ENCODE assay signal across 20 mouse cellular contexts in genomic region chr11:117228139-117228538, GRCm38 (mm10). TPM values are rescaled to one million over a fixed set of nuclear protein-coding genes. Genes with fewer than 3 reads are reported as not detected.
DNase-seq lines count a peak whose midpoint lies in the region; ATAC-seq and TF ChIP-seq lines count a peak whose summit lies in the region.
"Had no signal": no experiment of that assay in that cellular context is flagged by ENCODE, and none has a peak within 500 bp of the region (broad histone marks: within the 10 kb centered on the region; RNA-seq: fewer than 3 reads in every experiment).

No protein-coding gene starts in this region.

- no peak for DNase-seq in lung, postnatal 36 days
- DNase-seq in NIH3T3 (ENCODE audit: low read depth), result peak; percentile 77
- DNase-seq in embryonic facial prominence, embryonic 14.5 days (ENCODE audit: low spot score), result peak; percentile 27
- DNase-seq in cerebellum, adult 11 months, result no peak
- no peak for DNase-seq in midbrain, embryonic 14.5 days
- DNase-seq: cerebellum, adult 9-11 months; heart, adult 18-20 months; heart, postnatal 36 days; kidney, adult 2 months; kidney, postnatal 25 days; retina, postnatal 1 day; thymus, postnatal 36 days had no signal

- H3K27me3 ChIP-seq in lung, embryonic 16.5 days (ENCODE audit: control insufficient read depth, insufficient read depth, low read depth, low read length), result no peaks in the 10 kb centered on the region
- H3K27me3 ChIP-seq in embryonic facial prominence, embryonic 14.5 days (replicated peaks; ENCODE audit: control insufficient read depth, insufficient read depth, low read length), result no peaks in the 10 kb centered on the region
- H3K27me3 ChIP-seq in myocyte (ENCODE audit: control insufficient read depth, insufficient read depth, insufficient read length), result no peaks in the 10 kb centered on the region
- no peaks in the 10 kb centered on the region for H3K27me3 ChIP-seq in neural tube, embryonic 15.5 days (replicated peaks)
- H3K27me3 ChIP-seq in midbrain, embryonic 14.5 days (ENCODE audit: control insufficient read depth, insufficient read depth, low read length), result no peaks in the 10 kb centered on the region

- no peak overlapping the region for H3ac ChIP-seq in myocyte (ENCODE audit: control insufficient read depth, insufficient read length)

- H3K36me3 ChIP-seq in lung, embryonic 16.5 days (ENCODE audit: control insufficient read depth, insufficient read depth, low read length), result no peaks in the 10 kb centered on the region
- no peaks in the 10 kb centered on the region for H3K36me3 ChIP-seq in embryonic facial prominence, embryonic 14.5 days (ENCODE audit: control insufficient read depth, insufficient read depth, low read length)
- H3K36me3 ChIP-seq in myocyte (ENCODE audit: control insufficient read depth, insufficient read depth), result no peaks in the 10 kb centered on the region
- H3K36me3 ChIP-seq in neural tube, embryonic 15.5 days, result no peaks in the 10 kb centered on the region
- H3K36me3 ChIP-seq in midbrain, embryonic 14.5 days (ENCODE audit: control insufficient read depth, insufficient read depth, low read length), result no peaks in the 10 kb centered on the region
- H3K36me3 ChIP-seq: G1E had no signal

- no peaks in the 10 kb centered on the region for H3K9me3 ChIP-seq in lung, embryonic 16.5 days (ENCODE audit: control insufficient read depth, low read length)
- H3K9me3 ChIP-seq in embryonic facial prominence, embryonic 14.5 days (ENCODE audit: control insufficient read depth, low read length), result no peaks in the 10 kb centered on the region
- H3K9me3 ChIP-seq in neural tube, embryonic 15.5 days (replicated peaks), result no peaks in the 10 kb centered on the region
- H3K9me3 ChIP-seq in midbrain, embryonic 14.5 days (ENCODE audit: control insufficient read depth, low read length), result no peaks in the 10 kb centered on the region
- H3K9me3 ChIP-seq: G1E had no signal

- H3K4me3 ChIP-seq in lung, embryonic 16.5 days (ENCODE audit: low read length), result no peak overlapping the region
- H3K4me3 ChIP-seq in embryonic facial prominence, embryonic 14.5 days (ENCODE audit: low read depth, low read length), result no peak overlapping the region
- H3K4me3 ChIP-seq in myocyte, result no peak overlapping the region
- no peak overlapping the region for H3K4me3 ChIP-seq in neural tube, embryonic 15.5 days (replicated peaks)
- no peak overlapping the region for H3K4me3 ChIP-seq in midbrain, embryonic 14.5 days (replicated peaks; ENCODE audit: low read depth, low read length)

- H3K4me2 ChIP-seq in lung, embryonic 16.5 days (ENCODE audit: low read depth, low read length), result no peak overlapping the region
- no peak overlapping the region for H3K4me2 ChIP-seq in embryonic facial prominence, embryonic 14.5 days (ENCODE audit: low read depth, low read length)
- peak overlapping the region; percentile 75 for H3K4me2 ChIP-seq in myocyte (ENCODE audit: low read depth)
- H3K4me2 ChIP-seq in neural tube, embryonic 15.5 days, result no peak overlapping the region
- H3K4me2 ChIP-seq in midbrain, embryonic 14.5 days (ENCODE audit: low read length), result no peak overlapping the region

- 51% methylated on average over 10 of the region's 10 CpGs for WGBS in lung, embryonic 16.5 days
- WGBS in embryonic facial prominence, embryonic 14.5 days, result 32% methylated on average over 9 of the region's 10 CpGs
- 67% methylated on average over 10 of the region's 10 CpGs for WGBS in neural tube, embryonic 15.5 days
- WGBS in midbrain, embryonic 14.5 days, result 62% methylated on average over 10 of the region's 10 CpGs

- no peak for TF ChIP-seq POLR2A in myocyte (IDR thresholded peaks at IDR 0.05; ENCODE audit: insufficient read length, low read depth)

- ATAC-seq in lung, embryonic 16.5 days (ENCODE audit: low read depth), result no peak
- ATAC-seq in embryonic facial prominence, embryonic 14.5 days (ENCODE audit: low read depth), result no peak
- no peak for ATAC-seq in neural tube, embryonic 15.5 days (ENCODE audit: low FRiP score)
- no peak for ATAC-seq in midbrain, embryonic 14.5 days (ENCODE audit: low FRiP score, low TSS enrichment)
- ATAC-seq: hindbrain, embryonic 16.5 days; lung, postnatal 0 days; midbrain, embryonic 16.5 days had no signal

- peaks cover 33% of the 10 kb centered on the region for H3K4me1 ChIP-seq in lung, embryonic 16.5 days (replicated peaks; ENCODE audit: control insufficient read depth, insufficient read depth, low read length)
- H3K4me1 ChIP-seq in embryonic facial prominence, embryonic 14.5 days (ENCODE audit: control insufficient read depth, insufficient read depth, low read length), result peaks cover 14% of the 10 kb centered on the region
- H3K4me1 ChIP-seq in neural tube, embryonic 15.5 days, result peaks cover 10% of the 10 kb centered on the region; the same call in 1 of the 2 replicates
- no peaks in the 10 kb centered on the region for H3K4me1 ChIP-seq in midbrain, embryonic 14.5 days (ENCODE audit: control insufficient read depth, insufficient read depth, low read length)

- H3K27ac ChIP-seq in lung, embryonic 16.5 days (ENCODE audit: low read length), result peak overlapping the region; percentile 27; the same call in 1 of the 2 replicates
- peak overlapping the region; percentile 40; the same call in 1 of the 2 replicates for H3K27ac ChIP-seq in embryonic facial prominence, embryonic 14.5 days (replicated peaks; ENCODE audit: low read depth, low read length)
- H3K27ac ChIP-seq in neural tube, embryonic 15.5 days (replicated peaks), result no peak overlapping the region
- H3K27ac ChIP-seq in midbrain, embryonic 14.5 days (replicated peaks; ENCODE audit: low read depth, low read length), result no peak overlapping the region
- H3K27ac ChIP-seq: liver, embryonic 14.5 days had no signal

- H3K9ac ChIP-seq in lung, embryonic 16.5 days (ENCODE audit: low read length), result peak overlapping the region; percentile 10; the same call in 1 of the 2 replicates
- H3K9ac ChIP-seq in embryonic facial prominence, embryonic 14.5 days (ENCODE audit: low read depth, low read length), result no peak overlapping the region
- no peak overlapping the region for H3K9ac ChIP-seq in neural tube, embryonic 15.5 days (replicated peaks)
- no peak overlapping the region for H3K9ac ChIP-seq in midbrain, embryonic 14.5 days (replicated peaks; ENCODE audit: low read length)
- H3K9ac ChIP-seq: liver, embryonic 14.5 days had no signal

- peaks cover 10% of the 10 kb centered on the region for H3K79me2 ChIP-seq in myocyte (ENCODE audit: control insufficient read depth, insufficient read depth)

TF ChIP-seq in myocyte, 11 proteins besides CTCF, POLR2A, EP300 and RAD21:
- TF ChIP-seq E2F4 (IDR thresholded peaks at IDR 0.05; ENCODE audit: insufficient read depth) (no peak), REST (IDR thresholded peaks at IDR 0.05; ENCODE audit: insufficient read depth, insufficient read length) (no peak), USF1 (IDR thresholded peaks at IDR 0.05; ENCODE audit: low read depth) (no peak), MYOD1 (IDR thresholded peaks at IDR 0.05; ENCODE audit: control insufficient read depth in 1 of 3, insufficient read length in 2 of 3, low read depth in 2 of 3) (peak in 2 of 3 experiments; percentile 25 to 74), POLR2AphosphoS2 (IDR thresholded peaks at IDR 0.05; ENCODE audit: insufficient read length, low read depth) (no peak), CEBPB (IDR thresholded peaks at IDR 0.05; ENCODE audit: insufficient read depth, poor library complexity, severe bottlenecking) (no peak), MAX (IDR thresholded peaks at IDR 0.05; ENCODE audit: low read depth) (no peak), MYOG (IDR thresholded peaks at IDR 0.05; ENCODE audit: control insufficient read depth in 1 of 3, insufficient read depth in 1 of 3, insufficient read length in 2 of 3, low read depth in 2 of 3) (peak in 1 of 3 experiments; percentile 39), TCF3 (IDR thresholded peaks at IDR 0.05; ENCODE audit: insufficient read length, low read depth) (no peak), SRF (IDR thresholded peaks at IDR 0.05; ENCODE audit: control insufficient read depth, insufficient read length, low read depth) (no peak), TCF12 (IDR thresholded peaks at IDR 0.05; ENCODE audit: insufficient read depth, poor library complexity, severe bottlenecking) (no peak)

RNA-seq across cellular contexts. Expression of gene Sept9, which starts 28.7 kb away (rescaled TPM):
- 128 and 139 TPM in 2 replicates for polyA plus RNA-seq in lung, embryonic 16.5 days (2015; fragmentation: Nextera tagmentation; extraction: Ambion mirVana)
- polyA plus RNA-seq in embryonic facial prominence, embryonic 14.5 days (2014; fragmentation: Nextera tagmentation; extraction: Ambion mirVana), result 115 and 138 TPM in 2 replicates
- polyA plus RNA-seq in myocyte (2012; fragmentation: generic; extraction: Trizol), result 253 TPM
- polyA plus RNA-seq in neural tube, embryonic 15.5 days (2015; fragmentation: Nextera tagmentation; extraction: Ambion mirVana), result 92.2 and 119 TPM in 2 replicates
- polyA plus RNA-seq in midbrain, embryonic 14.5 days (2014; fragmentation: Nextera tagmentation; extraction: Ambion mirVana), result 91.8 and 97.4 TPM in 2 replicates

Comparison
In these comparisons a context has a peak if more than half of its experiments do, and no peak if none do; other contexts are left out.
1. H3K27ac ChIP-seq: peak in lung, embryonic 16.5 days (single experiment) and embryonic facial prominence, embryonic 14.5 days (single experiment); none in neural tube, embryonic 15.5 days (single experiment) and midbrain, embryonic 14.5 days (single experiment).
2. DNase-seq: peak in NIH3T3 (single experiment) and embryonic facial prominence, embryonic 14.5 days (single experiment); none in lung, postnatal 36 days (single experiment), cerebellum, adult 11 months (single experiment) and midbrain, embryonic 14.5 days (single experiment).